Comparison of ENCODE assay signal across 15 mouse cellular contexts in genomic region chr8:26524237-26524636, GRCm38 (mm10).
"Had no signal": no experiment of that assay in that cellular context is flagged by ENCODE, and none has a peak within 500 bp of the region (broad histone marks: within the 10 kb centered on the region; RNA-seq: fewer than 3 reads in every experiment).

No protein-coding gene starts in this region.

- H3K36me3 ChIP-seq: midbrain, embryonic 10.5 days; midbrain, embryonic 12.5 days; neural tube, embryonic 12.5 days; stomach, embryonic 15.5 days had no signal

- H3K9me3 ChIP-seq: midbrain, embryonic 10.5 days; midbrain, embryonic 12.5 days; neural tube, embryonic 12.5 days; stomach, embryonic 15.5 days had no signal

- ATAC-seq: midbrain, embryonic 16.5 days had no signal

- DNase-seq: lung, adult 18-20 months; lung, embryonic 14.5 days; lung, postnatal 10 days; lung, postnatal 4 days; midbrain, embryonic 14.5 days; right cerebral cortex, postnatal 14 days; thymus, adult 2 months; thymus, postnatal 25 days; thymus, postnatal 4 days had no signal

- H3K4me3 ChIP-seq: midbrain, embryonic 10.5 days; midbrain, embryonic 12.5 days; neural tube, embryonic 12.5 days; stomach, embryonic 15.5 days had no signal

- H3K27ac ChIP-seq: midbrain, embryonic 10.5 days; midbrain, embryonic 12.5 days; neural tube, embryonic 12.5 days; stomach, embryonic 15.5 days; stomach, postnatal 0 days had no signal

- H3K27me3 ChIP-seq: midbrain, embryonic 12.5 days; neural tube, embryonic 12.5 days had no signal
